Mouse (Mus musculus): Measurements from ENCODE around the gene Zbtb20.

The Zbtb20 gene

GRCm38 (mm10) chr16:43565872-43566271, 690.2 kb downstream of the Zbtb20 start:
- no peak for DNase-seq (ENCODE audit: low spot score in 2 of 2)

GRCm38 (mm10) chr16:43566511-43566910, 690.8 kb downstream of the Zbtb20 start:
- DNase-seq (ENCODE audit: low spot score in 2 of 2): no peak

- DNase-seq (ENCODE audit: low spot score in 2 of 2): peak in 1 of 2 experiments; percentile 30
Measured at GRCm38 (mm10) chr16:43571376-43572081, 695.8 kb downstream of the Zbtb20 start.

GRCm38 (mm10) chr16:43572171-43572570, 696.5 kb downstream of the Zbtb20 start:
- no peak for DNase-seq (ENCODE audit: low spot score in 2 of 2)

- no peak for DNase-seq (ENCODE audit: low spot score in 2 of 2)
Measured at GRCm38 (mm10) chr16:43572766-43573165, 697.1 kb downstream of the Zbtb20 start.

- no peak for DNase-seq (ENCODE audit: low spot score in 2 of 2)
Measured at GRCm38 (mm10) chr16:43573181-43573833, 697.6 kb downstream of the Zbtb20 start.

GRCm38 (mm10) chr16:43574006-43574764, 698.5 kb downstream of the Zbtb20 start:
- peak; percentile 90 to 94 for DNase-seq (ENCODE audit: low spot score in 2 of 2)

GRCm38 (mm10) chr16:43575066-43575465, 699.4 kb downstream of the Zbtb20 start:
- DNase-seq (ENCODE audit: low spot score in 2 of 2): no peak

- DNase-seq (ENCODE audit: low spot score in 2 of 2): no peak
Measured at GRCm38 (mm10) chr16:43575507-43575906, 699.8 kb downstream of the Zbtb20 start.

- no peak for DNase-seq (ENCODE audit: low spot score in 2 of 2)
Measured at GRCm38 (mm10) chr16:43577399-43577798, 701.7 kb downstream of the Zbtb20 start.

GRCm38 (mm10) chr16:43578351-43578750, 702.7 kb downstream of the Zbtb20 start:
- DNase-seq (ENCODE audit: low spot score in 2 of 2): no peak

GRCm38 (mm10) chr16:43579111-43579510, 703.4 kb downstream of the Zbtb20 start:
- DNase-seq (ENCODE audit: low spot score in 2 of 2): no peak

GRCm38 (mm10) chr16:43580321-43580822, 704.7 kb downstream of the Zbtb20 start:
- DNase-seq (ENCODE audit: low spot score in 2 of 2): no peak

GRCm38 (mm10) chr16:43581551-43581950, 705.9 kb downstream of the Zbtb20 start:
- DNase-seq (ENCODE audit: low spot score in 2 of 2): no peak

- DNase-seq (ENCODE audit: low spot score in 2 of 2): no peak
Measured at GRCm38 (mm10) chr16:43586859-43587429, 711.3 kb downstream of the Zbtb20 start.

GRCm38 (mm10) chr16:43590704-43591493, 715.2 kb downstream of the Zbtb20 start:
- no peak for DNase-seq (ENCODE audit: low spot score in 2 of 2)

- no peak for DNase-seq (ENCODE audit: low spot score in 2 of 2)
Measured at GRCm38 (mm10) chr16:43592062-43592461, 716.4 kb downstream of the Zbtb20 start.

GRCm38 (mm10) chr16:43592801-43593200, 717.1 kb downstream of the Zbtb20 start:
- no peak for DNase-seq (ENCODE audit: low spot score in 2 of 2)

GRCm38 (mm10) chr16:43597375-43598060, 721.8 kb downstream of the Zbtb20 start:
- no peak for DNase-seq (ENCODE audit: low spot score in 2 of 2)

GRCm38 (mm10) chr16:43599707-43600106, 724.0 kb downstream of the Zbtb20 start:
- no peak for DNase-seq (ENCODE audit: low spot score in 2 of 2)

GRCm38 (mm10) chr16:43602573-43602972, 726.9 kb downstream of the Zbtb20 start:
- DNase-seq (ENCODE audit: low spot score in 2 of 2): no peak
